In genomic region chr11:74832503-74833143, GRCm38 (mm10) we compare ENCODE assay signal across 8 mouse cellular contexts. TPM values are rescaled to one million over a fixed set of nuclear protein-coding genes. Genes with fewer than 3 reads are reported as not detected.
DNase-seq lines count a peak whose midpoint lies in the region; ATAC-seq and TF ChIP-seq lines count a peak whose summit lies in the region.

No protein-coding gene starts in this region.

- ATAC-seq in embryonic facial prominence, embryonic 12.5 days (ENCODE audit: insufficient number of reproducible peaks, insufficient read depth, low FRiP score, low TSS enrichment) = no peak
- 0 out of 2 replicates have a peak, but pooled peaks have one; percentile 2 for ATAC-seq in heart, postnatal 0 days (ENCODE audit: insufficient read depth, low read depth)

- DNase-seq in CD4-positive, CD25-positive, alpha-beta regulatory T cell, adult 2 months (ENCODE audit: low read depth, low spot score) = peak; percentile 85
- DNase-seq in adrenal gland, adult 8-10 months = peak; percentile 79
- peak; percentile 92 for DNase-seq in heart, postnatal 0 days (ENCODE audit: low spot score)
- peak; percentile 71 to 82 for DNase-seq in kidney, postnatal 4 days
- peak; percentile 62 for DNase-seq in lung, postnatal 14 days
- peak; percentile 28 for DNase-seq in ovary, postnatal 10 days (ENCODE audit: low spot score)
- DNase-seq in thymus, postnatal 14 days = peak; percentile 78

- 0 out of 2 replicates have a peak, but pooled peaks cover 3% of the 10 kb centered on the region for H3K27me3 ChIP-seq in embryonic facial prominence, embryonic 12.5 days
- no peaks in the 10 kb centered on the region for H3K27me3 ChIP-seq in heart, postnatal 0 days (ENCODE audit: control insufficient read depth, insufficient read depth, low read length)

- peaks cover 49% of the 10 kb centered on the region for H3K4me1 ChIP-seq in embryonic facial prominence, embryonic 12.5 days
- H3K4me1 ChIP-seq in heart, postnatal 0 days (ENCODE audit: control insufficient read depth, insufficient read depth) = peaks cover 50% of the 10 kb centered on the region

- peak overlapping the region; percentile 83 for H3K4me3 ChIP-seq in embryonic facial prominence, embryonic 12.5 days
- H3K4me3 ChIP-seq in heart, postnatal 0 days (ENCODE audit: low read depth, low read length) = peak overlapping the region; percentile 95

- peak overlapping the region; percentile 60 for H3K9ac ChIP-seq in embryonic facial prominence, embryonic 12.5 days
- H3K9ac ChIP-seq in heart, postnatal 0 days (replicated peaks; ENCODE audit: low read depth, low read length) = peak overlapping the region; percentile 69

- 0 out of 2 replicates have a peak, but pooled peaks cover 5% of the 10 kb centered on the region for H3K36me3 ChIP-seq in embryonic facial prominence, embryonic 12.5 days
- H3K36me3 ChIP-seq in heart, postnatal 0 days (replicated peaks; ENCODE audit: control insufficient read depth, insufficient read depth, low read length) = no peaks in the 10 kb centered on the region

- 0 out of 2 replicates have a peak, but pooled peaks have one; percentile 1 for TF ChIP-seq CTCF in heart, postnatal 0 days (IDR thresholded peaks at IDR 0.05; ENCODE audit: low read depth)

- WGBS in embryonic facial prominence, embryonic 12.5 days = under 1% methylated on average over 26 of the region's 26 CpGs
- under 1% methylated on average over 26 of the region's 26 CpGs for WGBS in heart, postnatal 0 days

- TF ChIP-seq EP300 in heart, postnatal 0 days (IDR thresholded peaks at IDR 0.05; ENCODE audit: low read depth) = no peak

- H3K27ac ChIP-seq in embryonic facial prominence, embryonic 12.5 days = peak overlapping the region; percentile 90
- peak overlapping the region; percentile 99 for H3K27ac ChIP-seq in heart, postnatal 0 days (ENCODE audit: low read depth)

- H3K9me3 ChIP-seq in embryonic facial prominence, embryonic 12.5 days = no peaks in the 10 kb centered on the region
- no peaks in the 10 kb centered on the region for H3K9me3 ChIP-seq in heart, postnatal 0 days (replicated peaks; ENCODE audit: control insufficient read depth, low read length)

- peak overlapping the region; percentile 82 for H3K4me2 ChIP-seq in embryonic facial prominence, embryonic 12.5 days (replicated peaks)
- H3K4me2 ChIP-seq in heart, postnatal 0 days (ENCODE audit: low read depth, low read length) = peak overlapping the region; percentile 96

RNA-seq across cellular contexts. Expression of gene Mnt, which starts 1.9 kb away (rescaled TPM):
- 10 to 100 TPM; 24.4 to 36.0 (median 27.1) TPM for total RNA-seq in adrenal gland, adult 8-10 months (2022)
- polyA plus RNA-seq in embryonic facial prominence, embryonic 12.5 days (2016; fragmentation: Nextera tagmentation; extraction: Ambion mirVana) = 6.4 TPM in 2 replicates
- total RNA-seq in heart, postnatal 0 days (2014; rRNA removed; ENCODE audit: low replicate concordance) = 9.0 TPM in 2 replicates
- 1.8 and 2.3 TPM in 2 replicates for polyA plus RNA-seq in heart, postnatal 0 days (2015; fragmentation: Nextera tagmentation; extraction: Ambion mirVana)

Comparison
In these comparisons a context has a peak if more than half of its experiments do, and no peak if none do; other contexts are left out.
1. DNase-seq: peak in every context shown above with its lines; median percentile 92 in heart, postnatal 0 days; 85 in CD4-positive, CD25-positive, alpha-beta regulatory T cell, adult 2 months; 79 in adrenal gland, adult 8-10 months; 78 in thymus, postnatal 14 days; 76 in kidney, postnatal 4 days; 62 in lung, postnatal 14 days; 28 in ovary, postnatal 10 days.